Mouse (Mus musculus) limb, embryonic 14.5 days (tissue): Measurements from ENCODE around the gene Tmem230. TPM values are rescaled to one million over a fixed set of nuclear protein-coding genes. Genes with fewer than 3 reads are reported as not detected.

Experiments
- ATAC-seq: fragments of 200-750 bp; cut with Nextera tagmentation; 2 replicates; pipeline ENCODE4 v1.8.0; 2017; ENCODE audit warnings: low read depth, moderate number of reproducible peaks, moderate TSS enrichment; ENCODE audit not compliant: low FRiP score
- DNase-seq: peaks from one replicate; pipeline ENCODE4 v3.0.0-alpha.2; 2015; ENCODE audit warnings: low spot score
- H3K27ac ChIP-seq: fragments of 300-500 bp; sonication (generic); replicated peaks from 2 replicates; pipeline ENCODE4 v1.5.1; 2014; ENCODE audit warnings: low read depth, mild to moderate bottlenecking, low read length, moderate library complexity, mixed read lengths
- H3K27me3 ChIP-seq: fragments of 300-500 bp; sonication (generic); 2 replicates; pipeline ENCODE4 v1.6.1; 2014; ENCODE audit warnings: low read length, mixed read lengths; ENCODE audit not compliant: control insufficient read depth, insufficient read depth
- H3K36me3 ChIP-seq: fragments of 300-500 bp; sonication (generic); 2 replicates; pipeline ENCODE4 v1.6.1; 2014; ENCODE audit warnings: mild to moderate bottlenecking, low read length, moderate library complexity, mixed read lengths; ENCODE audit not compliant: control insufficient read depth, insufficient read depth
- H3K4me1 ChIP-seq: fragments of 300-500 bp; sonication (generic); 2 replicates; pipeline ENCODE4 v1.6.1; 2014; ENCODE audit warnings: antibody characterized with exemption, low read length, mixed read lengths; ENCODE audit not compliant: control insufficient read depth, insufficient read depth
- H3K4me2 ChIP-seq: fragments of 300-500 bp; sonication (generic); replicated peaks from 2 replicates; pipeline ENCODE4 v1.6.1; 2014; ENCODE audit warnings: low read depth, mild to moderate bottlenecking, low read length, moderate library complexity; ENCODE audit not compliant: severe bottlenecking
- H3K4me3 ChIP-seq: fragments of 300-500 bp; sonication (generic); replicated peaks from 2 replicates; pipeline ENCODE4 v1.5.1; 2014; ENCODE audit warnings: low read length
- H3K9ac ChIP-seq: fragments of 300-500 bp; sonication (generic); 2 replicates; pipeline ENCODE4 v1.6.1; 2014; ENCODE audit warnings: mild to moderate bottlenecking, low read depth, low read length, moderate library complexity; ENCODE audit not compliant: severe bottlenecking
- H3K9me3 ChIP-seq: fragments of 300-500 bp; sonication (generic); 2 replicates; pipeline ENCODE4 v1.6.1; 2016; ENCODE audit warnings: low read length; ENCODE audit not compliant: control insufficient read depth
- POLR2A ChIP-seq: fragments of 200-500 bp; IDR thresholded peaks from 2 replicates; pipeline ENCODE4 v1.8.0; 2012; ENCODE audit warnings: inconsistent platforms, mild to moderate bottlenecking, moderate library complexity, borderline replicate concordance; ENCODE audit not compliant: insufficient read depth, insufficient read length; ENCODE audit errors: extremely low read depth
- WGBS: fragments of 180-500 bp; shearing (Covaris S2); extraction: QIAGEN DNeasy Blood & Tissue Kit; methylation state at CpG from one replicate; pipeline ENCODE4 v1.1.7; 2014; 5-methylcytosine and 5-hydroxymethylcytosine counted together
- polyA plus RNA-seq, 2 experiments: library from polyadenylated mRNA; depleted of rRNA in 1 of 2; stranded (reverse) in 1 of 2; unstranded in 1 of 2; fragments of >200 nt; fragmentation: Nextera tagmentation in 1 of 2; extraction: Ambion mirVana in 1 of 2; gene quantifications; 2 replicates each; pipeline versions ENCODE4 v1.2.1 to v1.2.3; 2012 to 2014

Gene Tmem230
- polyA plus RNA-seq, 2 experiments, result 47.2 to 69.4 TPM

GRCm38 (mm10) chr2:132262879-132263398 lies 15.3 kb upstream of the Tmem230 start, which contains the start of gene Cds2:
Cds2 (plus strand) TSS chr2:132263148.
- peak; percentile 99 for ATAC-seq
- WGBS, result 0% methylated on average over 41 of the region's 49 CpGs

DNA sequence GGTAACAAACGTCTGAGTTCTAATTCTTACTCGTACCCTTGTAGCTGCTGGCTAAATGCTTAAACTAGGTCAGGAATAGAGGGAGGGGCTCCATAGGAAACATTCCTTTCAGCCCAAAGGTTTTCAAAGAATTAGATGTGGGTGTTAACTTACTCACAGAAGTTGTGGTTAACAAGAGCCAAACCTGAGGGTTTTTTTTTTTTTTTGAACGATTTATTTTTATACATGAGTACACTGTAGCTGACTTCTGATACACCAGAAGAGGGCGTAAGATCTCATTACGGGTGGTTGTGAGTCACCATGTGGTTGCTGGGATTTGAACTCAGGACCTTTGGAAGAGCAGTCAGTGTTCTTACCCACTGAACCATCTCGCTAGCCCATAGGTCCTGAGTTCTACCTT lies 14.6 kb upstream of the Tmem230 start:
- H3K4me3 ChIP-seq, result no peak overlapping the region
- DNase-seq (no peak), ATAC-seq (no peak)
- no peaks in the 10 kb centered on the region for H3K27me3 ChIP-seq
- H3K36me3 ChIP-seq, result no peaks in the 10 kb centered on the region
- no peak overlapping the region for H3K4me2 ChIP-seq
- H3K27ac ChIP-seq, result no peak overlapping the region
- TF ChIP-seq POLR2A, result no peak
- WGBS, result 71% methylated on average over 6 of the region's 6 CpGs
- no peaks in the 10 kb centered on the region for H3K9me3 ChIP-seq
- H3K4me1 ChIP-seq, result peaks cover 8% of the 10 kb centered on the region
- no peak overlapping the region for H3K9ac ChIP-seq

More at GRCm38 (mm10) chr2:132262879-132263398, 15.3 kb upstream of the Tmem230 start, which contains the start of gene Cds2:
- Histone ChIP-seq H3K9me3 (no peaks in the 10 kb centered on the region), H3K4me3 (peak within 1 kb of the TSS; percentile 93), H3K27ac (peak within 1 kb of the TSS; percentile 46), H3K9ac (peak within 1 kb of the TSS; percentile 83), H3K36me3 (no peaks in the 10 kb centered on the region), H3K4me2 (peak within 1 kb of the TSS; percentile 75), H3K4me1 (peaks cover 8% of the 10 kb centered on the region), H3K27me3 (no peaks in the 10 kb centered on the region)
- TF ChIP-seq POLR2A, result peak; percentile 76; the same call in 1 of the 2 replicates
- DNase-seq, result peak; percentile 98

- no peak for TF ChIP-seq POLR2A
- no peak overlapping the region for H3K27ac ChIP-seq
- no peak overlapping the region for H3K9ac ChIP-seq
- peaks cover 8% of the 10 kb centered on the region for H3K4me1 ChIP-seq
- no peak overlapping the region for H3K4me2 ChIP-seq
- DNase-seq, result no peak
- WGBS, result 97% methylated on average over 3 of the region's 3 CpGs
- no peak overlapping the region for H3K4me3 ChIP-seq
- no peaks in the 10 kb centered on the region for H3K9me3 ChIP-seq
- ATAC-seq, result no peak
- H3K27me3 ChIP-seq, result no peaks in the 10 kb centered on the region
- H3K36me3 ChIP-seq, result no peaks in the 10 kb centered on the region
Measured at GRCm38 (mm10) chr2:132260601-132261000, 13.0 kb upstream of the Tmem230 start.

- no peak overlapping the region for H3K9ac ChIP-seq
- H3K4me3 ChIP-seq, result no peak overlapping the region
- 88% methylated on average over 6 of the region's 6 CpGs for WGBS
- H3K4me1 ChIP-seq, result no peaks in the 10 kb centered on the region; the same call in 1 of the 2 replicates
- no peak for TF ChIP-seq POLR2A
- H3K9me3 ChIP-seq, result no peaks in the 10 kb centered on the region
- no peaks in the 10 kb centered on the region for H3K36me3 ChIP-seq
- DNase-seq, result no peak
- no peak overlapping the region for H3K27ac ChIP-seq
- H3K27me3 ChIP-seq, result no peaks in the 10 kb centered on the region
- ATAC-seq, result no peak
- no peak overlapping the region for H3K4me2 ChIP-seq
Measured at GRCm38 (mm10) chr2:132257350-132258068, 9.9 kb upstream of the Tmem230 start.

GRCm38 (mm10) chr2:132253603-132254002 lies 6.0 kb upstream of the Tmem230 start:
- no peaks in the 10 kb centered on the region; the same call in 1 of the 2 replicates for H3K4me1 ChIP-seq
- H3K27me3 ChIP-seq, result no peaks in the 10 kb centered on the region
- peak overlapping the region; percentile 65 for H3K9ac ChIP-seq
- WGBS, result under 1% methylated on average over 7 of the region's 7 CpGs
- H3K4me2 ChIP-seq, result peak overlapping the region; percentile 63
- H3K36me3 ChIP-seq, result peaks cover 19% of the 10 kb centered on the region
- ATAC-seq (no peak), DNase-seq (no peak)
- H3K27ac ChIP-seq, result peak overlapping the region; percentile 85
- no peaks in the 10 kb centered on the region for H3K9me3 ChIP-seq
- TF ChIP-seq POLR2A, result no peak
- H3K4me3 ChIP-seq, result peak overlapping the region; percentile 52
